Mouse (Mus musculus) small intestine, adult 2 months (tissue): ENCODE measurements around the gene Akap13. TPM values are rescaled to one million over a fixed set of nuclear protein-coding genes. Genes with fewer than 3 reads are reported as not detected.
"Not testable (repeated sequence)": the region's sequence is repeated elsewhere in the genome, so short reads cannot be mapped to it uniquely, and the experiment has no call there.

Source experiments
- H3K27ac ChIP-seq: fragments of 200-500 bp; 2 replicates; pipeline ENCODE4 v1.5.1; 2012; ENCODE audit warnings: low read depth, low read length, control low read depth, inconsistent platforms; ENCODE audit not compliant: insufficient read depth
- H3K27me3 ChIP-seq: fragments of 200-500 bp; 2 replicates; pipeline ENCODE4 v1.6.1; 2012; ENCODE audit warnings: mild to moderate bottlenecking, moderate library complexity, low read length, inconsistent platforms; ENCODE audit not compliant: control insufficient read depth, insufficient read depth
- H3K36me3 ChIP-seq: fragments of 200-500 bp; 2 replicates; pipeline ENCODE4 v1.6.1; 2012; ENCODE audit warnings: mild to moderate bottlenecking, low read length, control low read depth, inconsistent platforms; ENCODE audit not compliant: control insufficient read depth, insufficient read depth
- H3K4me1 ChIP-seq: fragments of 200-500 bp; 2 replicates; pipeline ENCODE4 v1.6.1; 2012; ENCODE audit warnings: low read length, inconsistent platforms, mixed read lengths; ENCODE audit not compliant: control insufficient read depth, insufficient read depth, insufficient read length
- H3K4me3 ChIP-seq: fragments of 200-500 bp; 2 replicates; pipeline ENCODE4 v1.5.1; 2012; ENCODE audit warnings: low read depth, mild to moderate bottlenecking, control low read depth, inconsistent platforms, low read length, moderate library complexity
- CTCF ChIP-seq: fragments of 200-500 bp; IDR thresholded peaks from 2 replicates; pipeline ENCODE4 v1.5.1; 2012; ENCODE audit warnings: low read depth, mild to moderate bottlenecking, control low read depth, inconsistent platforms, low read length, moderate library complexity, mixed read lengths; ENCODE audit not compliant: insufficient replicate concordance, insufficient read length; ENCODE audit errors: extremely low read depth
- POLR2A ChIP-seq: fragments of 200-500 bp; IDR thresholded peaks from 2 replicates; pipeline ENCODE4 v1.6.1; 2012; ENCODE audit warnings: low read depth, mild to moderate bottlenecking, control low read depth, inconsistent platforms, low read length, moderate library complexity
- whole genome bisulfite sequencing: fragments of 180-500 bp; shearing (Covaris S2); methylation state at CpG from one replicate; pipeline ENCODE4 v1.1.7; 2018; 5-methylcytosine and 5-hydroxymethylcytosine counted together
- polyA plus RNA-seq: library from polyadenylated mRNA; depleted of rRNA; stranded (reverse); fragments of >200 nt; gene quantifications from 2 replicates; pipeline ENCODE4 v1.2.3, GENCODE M21; 2012

Gene Akap13
- polyA plus RNA-seq, 1 experiment: 15.8 TPM

DNA sequence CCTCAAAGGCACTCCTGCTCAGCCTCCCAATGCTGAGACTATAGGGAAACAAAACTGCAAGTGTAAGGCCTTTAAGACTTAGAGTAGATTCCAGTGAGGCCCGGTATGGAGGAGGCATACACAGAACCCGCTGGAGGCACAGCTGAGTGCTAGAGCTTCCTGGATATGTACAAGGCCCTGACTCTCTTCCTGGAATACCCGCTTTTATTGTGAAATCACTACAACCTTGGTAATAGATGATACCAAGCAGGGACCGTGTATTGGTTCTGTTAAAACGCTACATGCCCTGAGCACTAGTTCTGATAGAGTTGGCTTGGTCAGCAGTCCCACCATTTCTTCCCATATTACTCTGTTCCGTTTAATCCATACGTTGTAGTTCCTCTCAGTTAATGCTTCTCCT, 274.3 kb downstream of the Akap13 start:
- Histone ChIP-seq H3K36me3 (peaks cover 68% of the 10 kb centered on the region), H3K27ac (no peak overlapping the region), H3K4me1 (no peaks in the 10 kb centered on the region), H3K4me3 (no peak overlapping the region), H3K27me3 (no peaks in the 10 kb centered on the region)
- WGBS: 90% methylated on average over 7 of the region's 7 CpGs
- TF ChIP-seq POLR2A (no peak), CTCF (no peak)

GRCm38 (mm10) chr7:75730216-75730615, 274.9 kb downstream of the Akap13 start:
- H3K4me1 ChIP-seq: no peaks in the 10 kb centered on the region
- no peak overlapping the region for H3K4me3 ChIP-seq
- WGBS: 89% methylated on average over 12 of the region's 12 CpGs
- H3K27ac ChIP-seq: no peak overlapping the region
- H3K36me3 ChIP-seq: peaks cover 66% of the 10 kb centered on the region
- no peak for TF ChIP-seq CTCF
- TF ChIP-seq POLR2A: no peak
- no peaks in the 10 kb centered on the region for H3K27me3 ChIP-seq

DNA sequence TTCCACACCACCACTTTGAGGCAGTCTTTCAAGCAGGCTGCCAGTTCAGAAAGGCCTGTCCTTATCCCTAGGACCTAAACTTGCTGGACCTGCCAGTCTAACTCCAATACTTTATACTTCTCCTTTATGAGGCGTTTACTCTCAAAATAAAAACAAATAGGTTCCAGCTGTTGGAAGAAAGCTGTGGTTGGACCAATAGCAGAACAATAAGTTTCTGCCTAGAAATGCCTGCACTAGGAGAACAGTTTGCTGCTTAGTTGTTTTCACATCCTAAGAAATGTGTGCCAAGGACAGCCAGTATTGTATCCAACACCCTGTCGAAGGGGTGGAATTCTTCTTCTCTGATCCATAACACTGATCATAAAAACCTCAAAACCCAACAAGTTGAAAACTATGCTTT, 276.6 kb downstream of the Akap13 start:
- TF ChIP-seq POLR2A (no peak), CTCF (no peak)
- Histone ChIP-seq H3K36me3 (peaks cover 68% of the 10 kb centered on the region), H3K27ac (no peak overlapping the region), H3K4me1 (no peaks in the 10 kb centered on the region), H3K4me3 (no peak overlapping the region), H3K27me3 (no peaks in the 10 kb centered on the region)
- 88% methylated on average over 2 of the region's 2 CpGs for WGBS

DNA sequence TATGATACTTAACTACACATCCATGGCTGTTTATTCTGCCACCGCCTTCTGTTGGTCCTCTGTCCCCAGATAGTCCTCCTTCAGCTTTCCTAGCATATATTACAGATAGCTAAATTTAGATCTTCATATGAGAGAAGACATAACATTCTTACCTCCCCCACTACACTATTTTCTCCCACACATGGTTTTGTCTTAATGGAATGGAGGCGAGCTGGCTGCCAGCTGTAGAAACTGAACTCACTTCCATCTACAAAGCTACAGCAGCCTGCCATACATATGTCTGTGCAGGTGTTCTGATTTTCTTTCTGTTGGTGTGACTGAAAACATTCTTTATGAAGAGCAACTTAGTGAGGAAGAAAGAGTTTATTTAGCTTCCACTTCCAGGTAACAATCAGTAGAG, 277.8 kb downstream of the Akap13 start:
- Histone ChIP-seq H3K4me1 (no peaks in the 10 kb centered on the region), H3K27me3 (no peaks in the 10 kb centered on the region), H3K36me3 (peaks cover 71% of the 10 kb centered on the region), H3K4me3 (no peak overlapping the region), H3K27ac (no peak overlapping the region)
- no peak for TF ChIP-seq CTCF
- TF ChIP-seq POLR2A: no peak
- 91% methylated on average over 2 of the region's 2 CpGs for WGBS

DNA sequence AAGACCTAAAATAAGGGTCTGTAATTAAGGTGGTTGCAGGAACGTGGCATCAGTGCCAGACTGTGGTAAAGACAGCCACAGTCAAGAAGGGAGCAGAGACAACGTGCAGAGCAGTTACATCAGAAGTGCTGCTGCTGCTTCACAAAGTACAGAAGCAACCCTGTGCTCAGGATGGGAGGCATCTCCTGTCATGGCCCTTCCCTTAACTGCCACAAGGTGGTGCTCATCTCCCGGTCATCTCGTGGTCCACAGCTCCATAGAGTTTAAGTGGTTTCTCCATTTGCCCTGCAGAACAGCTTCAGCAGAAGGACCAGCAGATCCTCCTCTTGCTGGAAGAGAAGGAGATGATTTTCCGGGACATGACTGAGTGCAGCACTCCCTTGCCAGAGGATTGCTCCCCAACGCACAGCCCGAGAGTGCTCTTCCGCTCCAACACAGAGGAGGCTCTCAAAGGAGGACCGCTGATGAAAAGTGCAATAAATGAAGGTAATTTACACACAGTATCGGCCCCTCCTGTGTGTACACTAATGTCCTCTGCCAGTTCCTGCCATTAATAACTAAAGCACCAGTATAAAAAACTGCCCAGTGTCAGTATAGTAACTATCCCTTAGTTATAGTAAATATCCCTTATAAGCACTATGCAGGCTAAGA, 283.9 kb downstream of the Akap13 start:
- H3K27ac ChIP-seq: no peak overlapping the region

GRCm38 (mm10) chr7:75744528-75744927, 289.2 kb downstream of the Akap13 start:
- Histone ChIP-seq H3K36me3 (peaks cover 73% of the 10 kb centered on the region), H3K27ac (no peak overlapping the region), H3K4me1 (no peaks in the 10 kb centered on the region), H3K27me3 (no peaks in the 10 kb centered on the region), H3K4me3 (no peak overlapping the region)
- TF ChIP-seq CTCF: no peak
- TF ChIP-seq POLR2A: no peak
- 72% methylated on average over 2 of the region's 2 CpGs for WGBS

More for the DNA sequence above, 283.9 kb downstream of the Akap13 start:
- H3K36me3 ChIP-seq: peaks cover 66% of the 10 kb centered on the region
- no peak overlapping the region for H3K4me3 ChIP-seq
- no peaks in the 10 kb centered on the region for H3K4me1 ChIP-seq
- TF ChIP-seq CTCF (peak; percentile 91; the same call in 1 of the 2 replicates), POLR2A (no peak)
- no peaks in the 10 kb centered on the region for H3K27me3 ChIP-seq
- 53% methylated on average over 10 of the region's 10 CpGs for WGBS

GRCm38 (mm10) chr7:75744978-75745638, 289.8 kb downstream of the Akap13 start:
- TF ChIP-seq POLR2A (no peak), CTCF (no peak)
- Histone ChIP-seq H3K36me3 (peaks cover 75% of the 10 kb centered on the region), H3K4me3 (no peak overlapping the region), H3K4me1 (no peaks in the 10 kb centered on the region), H3K27me3 (no peaks in the 10 kb centered on the region), H3K27ac (no peak overlapping the region)
- 85% methylated on average over 7 of the region's 7 CpGs for WGBS

DNA sequence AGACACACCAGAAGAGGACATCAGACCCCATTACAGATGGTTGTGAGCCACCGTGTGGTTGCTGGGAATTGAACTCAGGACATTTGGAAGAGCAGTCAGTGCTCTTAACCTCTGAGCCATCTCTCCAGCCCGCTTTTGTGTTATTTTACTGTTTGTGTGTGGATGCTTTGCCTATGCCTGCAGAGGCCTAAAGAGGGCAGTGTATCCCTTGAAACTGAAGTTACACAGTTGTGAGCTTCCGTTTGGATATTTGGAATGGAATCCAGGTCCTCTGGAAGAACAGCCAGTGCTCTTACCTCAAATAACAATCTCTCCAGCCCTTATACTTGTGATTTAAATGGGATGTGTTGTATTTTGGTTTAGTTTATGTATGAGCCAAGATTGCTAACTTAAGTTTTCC, 290.6 kb downstream of the Akap13 start:
- not testable (repeated sequence) for H3K27me3 ChIP-seq, H3K4me3 ChIP-seq, H3K4me1 ChIP-seq, H3K27ac ChIP-seq
- H3K36me3 ChIP-seq: peaks cover 75% of the 10 kb centered on the region
- 79% methylated on average over 3 of the region's 3 CpGs for WGBS
